Mouse (Mus musculus): Measurements from ENCODE around the gene Ndufa7. TPM values are rescaled to one million over a fixed set of nuclear protein-coding genes. Genes with fewer than 3 reads are reported as not detected.
"Not testable (repeated sequence)": the region's sequence is repeated elsewhere in the genome, so short reads cannot be mapped to it uniquely, and the experiment has no call there.

Gene Ndufa7
- total and polyA plus RNA-seq, 2 experiments from 2014 or later: 766 to 899 TPM

GRCm38 (mm10) chr17:33817969-33818643, 6.3 kb upstream of the Ndufa7 start:
- Histone ChIP-seq H3K4me1 (ENCODE audit: control insufficient read depth, insufficient read depth) (peaks cover 10% of the 10 kb centered on the region; the same call in 1 of the 2 replicates), H3K27me3 (ENCODE audit: control insufficient read depth, insufficient read depth, low read length) (no peaks in the 10 kb centered on the region), H3K27ac (ENCODE audit: low read depth) (peak overlapping the region; percentile 79), H3K4me2 (ENCODE audit: low read depth, low read length) (peak overlapping the region; percentile 79), H3K4me3 (ENCODE audit: low read depth, low read length) (peak overlapping the region; percentile 53), H3K36me3 (replicated peaks; ENCODE audit: control insufficient read depth, insufficient read depth, low read length) (peaks cover 40% of the 10 kb centered on the region), H3K9ac (replicated peaks; ENCODE audit: low read depth, low read length) (peak overlapping the region; percentile 58), H3K9me3 (replicated peaks; ENCODE audit: control insufficient read depth, low read length) (no peaks in the 10 kb centered on the region)
- 22% methylated on average over 33 of the region's 33 CpGs for WGBS
- TF ChIP-seq CTCF (IDR thresholded peaks at IDR 0.05; ENCODE audit: low read depth): no peak
- no peak for TF ChIP-seq EP300 (IDR thresholded peaks at IDR 0.05; ENCODE audit: low read depth)
- peak; percentile 13 for ATAC-seq (ENCODE audit: insufficient read depth, low read depth)
- no peak for DNase-seq (ENCODE audit: low spot score)

- WGBS: 77% methylated on average over 1 of the region's 1 CpGs
- Histone ChIP-seq H3K27ac (ENCODE audit: low read depth) (no peak overlapping the region), H3K9me3 (replicated peaks; ENCODE audit: control insufficient read depth, low read length) (no peaks in the 10 kb centered on the region), H3K9ac (replicated peaks; ENCODE audit: low read depth, low read length) (no peak overlapping the region), H3K27me3 (ENCODE audit: control insufficient read depth, insufficient read depth, low read length) (no peaks in the 10 kb centered on the region), H3K4me3 (ENCODE audit: low read depth, low read length) (no peak overlapping the region), H3K4me1 (ENCODE audit: control insufficient read depth, insufficient read depth) (peaks cover 13% of the 10 kb centered on the region), H3K4me2 (ENCODE audit: low read depth, low read length) (no peak overlapping the region), H3K36me3 (replicated peaks; ENCODE audit: control insufficient read depth, insufficient read depth, low read length) (peaks cover 40% of the 10 kb centered on the region)
- ATAC-seq (ENCODE audit: insufficient read depth, low read depth): no peak
- peak; percentile 33 for TF ChIP-seq CTCF (IDR thresholded peaks at IDR 0.05; ENCODE audit: low read depth)
- TF ChIP-seq EP300 (IDR thresholded peaks at IDR 0.05; ENCODE audit: low read depth): no peak
- DNase-seq (ENCODE audit: low spot score): no peak
Measured at GRCm38 (mm10) chr17:33822436-33822959, 1.9 kb upstream of the Ndufa7 start.

- Histone ChIP-seq H3K4me2 (ENCODE audit: low read depth, low read length) (peak overlapping the region; percentile 82), H3K4me3 (ENCODE audit: low read depth, low read length) (peak overlapping the region; percentile 77), H3K4me1 (ENCODE audit: control insufficient read depth, insufficient read depth) (peaks cover 11% of the 10 kb centered on the region), H3K9ac (replicated peaks; ENCODE audit: low read depth, low read length) (peak overlapping the region; percentile 70), H3K36me3 (replicated peaks; ENCODE audit: control insufficient read depth, insufficient read depth, low read length) (peaks cover 40% of the 10 kb centered on the region), H3K27ac (ENCODE audit: low read depth) (peak overlapping the region; percentile 64; the same call in 1 of the 2 replicates)
- ATAC-seq (ENCODE audit: insufficient read depth, low read depth); H3K27me3 ChIP-seq (ENCODE audit: control insufficient read depth, insufficient read depth, low read length); H3K9me3 ChIP-seq (replicated peaks; ENCODE audit: control insufficient read depth, low read length); DNase-seq (ENCODE audit: low spot score): not testable (repeated sequence)
- 72% methylated on average over 8 of the region's 8 CpGs for WGBS
Measured at GRCm38 (mm10) chr17:33823171-33823570, 1.2 kb upstream of the Ndufa7 start.

GRCm38 (mm10) chr17:33824997-33825330, 592 bp downstream of the Ndufa7 start:
- WGBS: 4% methylated on average over 6 of the region's 6 CpGs
- peaks cover 24% of the 10 kb centered on the region for H3K4me1 ChIP-seq (ENCODE audit: control insufficient read depth, insufficient read depth)

GRCm38 (mm10) chr17:33825462-33825861, 1.1 kb downstream of the Ndufa7 start:
- ATAC-seq (ENCODE audit: insufficient read depth, low read depth) (no peak), DNase-seq (ENCODE audit: low spot score) (no peak)
- no peak overlapping the region for H3K27ac ChIP-seq (ENCODE audit: low read depth)
- no peaks in the 10 kb centered on the region for H3K27me3 ChIP-seq (ENCODE audit: control insufficient read depth, insufficient read depth, low read length)
- H3K4me1 ChIP-seq (ENCODE audit: control insufficient read depth, insufficient read depth): peaks cover 24% of the 10 kb centered on the region
- H3K4me2 ChIP-seq (ENCODE audit: low read depth, low read length): peak overlapping the region; percentile 71
- H3K9ac ChIP-seq (replicated peaks; ENCODE audit: low read depth, low read length): peak overlapping the region; percentile 73
- 0 out of 2 replicates have a peak overlapping the region, but pooled peaks have one; percentile 77 for H3K4me3 ChIP-seq (ENCODE audit: low read depth, low read length)
- H3K36me3 ChIP-seq (replicated peaks; ENCODE audit: control insufficient read depth, insufficient read depth, low read length): peaks cover 33% of the 10 kb centered on the region
- no peaks in the 10 kb centered on the region for H3K9me3 ChIP-seq (replicated peaks; ENCODE audit: control insufficient read depth, low read length)
- TF ChIP-seq CTCF (IDR thresholded peaks at IDR 0.05; ENCODE audit: low read depth) (no peak), EP300 (IDR thresholded peaks at IDR 0.05; ENCODE audit: low read depth) (no peak)
- WGBS: 81% methylated on average over 8 of the region's 8 CpGs

More at GRCm38 (mm10) chr17:33824997-33825330, 592 bp downstream of the Ndufa7 start:
- DNase-seq (ENCODE audit: low spot score); H3K9me3 ChIP-seq (replicated peaks; ENCODE audit: control insufficient read depth, low read length); H3K27me3 ChIP-seq (ENCODE audit: control insufficient read depth, insufficient read depth, low read length); ATAC-seq (ENCODE audit: insufficient read depth, low read depth): not testable (repeated sequence)
- H3K4me2 ChIP-seq (ENCODE audit: low read depth, low read length): peak overlapping the region; percentile 71
- peak overlapping the region; percentile 73 for H3K9ac ChIP-seq (replicated peaks; ENCODE audit: low read depth, low read length)
- peaks cover 33% of the 10 kb centered on the region for H3K36me3 ChIP-seq (replicated peaks; ENCODE audit: control insufficient read depth, insufficient read depth, low read length)
- H3K27ac ChIP-seq (ENCODE audit: low read depth): peak overlapping the region; percentile 80
- H3K4me3 ChIP-seq (ENCODE audit: low read depth, low read length): peak overlapping the region; percentile 77

GRCm38 (mm10) chr17:33826850-33827249, 2.5 kb downstream of the Ndufa7 start:
- ATAC-seq (ENCODE audit: insufficient read depth, low read depth) (no peak), DNase-seq (ENCODE audit: low spot score) (peak; percentile 84)
- Histone ChIP-seq H3K9ac (replicated peaks; ENCODE audit: low read depth, low read length) (no peak overlapping the region), H3K27me3 (ENCODE audit: control insufficient read depth, insufficient read depth, low read length) (no peaks in the 10 kb centered on the region), H3K36me3 (replicated peaks; ENCODE audit: control insufficient read depth, insufficient read depth, low read length) (peaks cover 31% of the 10 kb centered on the region), H3K4me3 (ENCODE audit: low read depth, low read length) (no peak overlapping the region), H3K27ac (ENCODE audit: low read depth) (no peak overlapping the region), H3K4me1 (ENCODE audit: control insufficient read depth, insufficient read depth) (peaks cover 24% of the 10 kb centered on the region), H3K9me3 (replicated peaks; ENCODE audit: control insufficient read depth, low read length) (no peaks in the 10 kb centered on the region), H3K4me2 (ENCODE audit: low read depth, low read length) (no peak overlapping the region)
- TF ChIP-seq EP300 (IDR thresholded peaks at IDR 0.05; ENCODE audit: low read depth) (no peak), CTCF (IDR thresholded peaks at IDR 0.05; ENCODE audit: low read depth) (peak; percentile 88)
- whole genome bisulfite sequencing: 0% methylated on average over 3 of the region's 3 CpGs

Data from heart, postnatal 0 days (tissue).